Mouse (Mus musculus) thymus, postnatal 25 days (tissue): Measurements from ENCODE around the gene Atp5g2.
"Not testable (repeated sequence)": the region's sequence is repeated elsewhere in the genome, so short reads cannot be mapped to it uniquely, and the experiment has no call there.

ENCODE experiments used
- DNase-seq: peaks from one replicate; pipeline ENCODE4 v3.0.0; 2022

The Atp5g2 gene

DNA sequence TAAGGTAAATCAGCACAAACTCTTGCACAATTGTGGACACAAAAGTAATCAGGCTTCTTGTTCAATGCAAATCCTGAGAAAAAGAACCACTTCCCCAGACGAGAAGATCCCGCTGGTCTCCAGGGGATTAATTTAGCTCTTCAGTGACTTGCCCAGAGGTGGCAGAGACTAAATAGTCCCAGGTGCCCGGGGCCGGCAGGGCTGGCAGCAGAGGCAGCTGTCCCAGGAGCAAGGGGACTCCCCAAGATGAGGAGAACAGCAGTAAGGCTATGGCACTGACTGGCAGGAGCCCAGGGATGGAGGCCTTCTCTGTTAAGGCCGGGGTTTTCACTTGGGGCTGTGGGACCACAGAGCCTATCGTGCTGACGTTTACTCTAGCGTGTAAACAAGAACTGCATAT lies 8.3 kb downstream of the Atp5g2 start:
- no peak for DNase-seq

DNA sequence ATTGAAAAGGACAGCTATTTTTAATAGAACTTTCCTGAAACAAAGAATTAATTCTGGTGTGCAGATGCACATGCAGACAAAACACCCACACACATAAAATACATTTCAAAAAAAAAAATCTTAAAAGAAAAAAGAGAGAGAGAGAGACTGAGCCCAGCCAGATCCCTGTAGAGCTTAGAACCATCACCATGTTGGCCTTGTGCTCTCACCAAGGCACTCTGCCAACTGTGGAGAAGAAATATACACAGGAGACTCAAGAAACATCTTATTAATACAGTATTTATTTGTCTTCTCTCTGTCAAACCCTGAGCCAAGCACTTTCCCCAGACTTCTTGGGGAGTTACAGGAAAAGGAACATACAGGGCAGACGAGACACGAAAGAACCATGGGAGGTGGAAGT lies 9.6 kb downstream of the Atp5g2 start:
- not testable (repeated sequence) for DNase-seq

DNA sequence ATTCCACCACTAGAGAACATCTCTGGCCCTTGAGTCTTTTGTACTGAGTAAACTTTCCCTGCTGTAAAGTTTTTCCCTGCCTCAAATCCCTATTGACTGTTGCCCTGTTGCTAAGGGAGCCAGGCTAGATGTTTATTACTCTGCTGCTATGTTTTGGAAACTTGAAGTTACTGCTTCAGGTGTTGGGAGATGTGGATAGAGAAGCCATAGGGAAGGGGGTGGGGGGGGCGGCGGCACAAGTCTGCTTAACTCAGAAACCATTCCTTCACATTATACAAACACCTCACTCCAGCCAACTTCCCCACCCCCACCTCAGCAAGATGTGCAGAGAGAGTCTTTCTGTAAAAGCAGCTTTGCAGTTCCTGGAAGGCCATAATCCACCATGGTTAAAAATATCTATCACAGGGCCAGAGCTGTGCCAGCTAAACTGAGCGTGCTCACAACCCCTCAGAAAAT lies 14.2 kb downstream of the Atp5g2 start:
- DNase-seq: no peak

DNA sequence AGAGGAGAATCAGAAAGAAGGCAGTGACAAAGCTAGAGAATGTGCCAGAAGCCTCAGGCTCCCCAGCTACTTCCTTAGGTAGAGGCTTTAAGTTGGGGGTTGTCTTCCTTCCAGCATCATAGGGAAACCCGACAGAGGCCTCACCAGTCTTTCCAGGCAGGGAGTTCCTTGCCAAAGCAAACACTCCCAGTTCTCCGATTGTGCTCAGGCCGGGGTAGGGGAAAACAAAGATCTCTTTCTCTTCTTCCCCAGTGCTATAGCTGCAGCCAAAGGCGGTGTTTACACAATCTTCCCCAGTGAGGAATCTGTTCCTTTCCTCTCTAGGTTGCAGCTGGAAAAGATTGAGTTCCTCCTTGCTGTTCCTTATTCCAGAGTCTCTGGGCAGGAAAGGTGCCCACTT lies 15.5 kb downstream of the Atp5g2 start:
- DNase-seq: no peak

DNA sequence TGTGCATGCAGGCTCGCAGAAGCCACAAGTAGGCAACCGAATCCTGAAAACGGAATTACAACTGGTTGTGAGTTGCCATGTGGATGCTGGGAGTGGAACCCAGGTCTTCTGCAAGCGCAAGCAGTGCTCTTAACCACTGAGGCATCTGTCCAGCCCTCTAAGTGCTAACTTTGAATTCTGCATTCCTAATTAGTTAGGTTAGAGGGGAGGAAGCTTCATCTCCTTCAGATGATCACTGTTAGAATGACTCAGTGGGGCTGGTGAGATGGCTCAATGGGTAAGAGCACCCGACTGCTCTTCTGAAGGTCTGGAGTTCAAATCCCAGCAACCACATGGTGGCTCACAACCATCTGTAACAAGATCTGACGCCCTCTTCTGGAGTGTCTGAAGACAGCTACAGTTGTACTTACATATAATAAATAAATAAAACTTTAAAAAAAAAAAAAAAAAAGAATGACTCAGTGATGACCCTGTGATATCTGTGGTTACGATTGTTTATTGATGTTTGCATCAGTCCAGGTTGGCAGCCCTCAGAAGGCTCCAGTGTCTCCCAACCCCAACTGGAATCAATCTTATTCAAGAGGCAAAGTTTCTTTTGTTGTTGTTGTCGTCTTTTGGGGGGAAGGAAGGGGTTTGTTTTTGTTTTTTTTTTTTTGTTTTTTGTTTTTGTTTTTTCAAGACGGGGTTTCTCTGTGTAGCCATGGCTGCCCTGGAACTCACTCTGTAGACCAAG lies 20.1 kb downstream of the Atp5g2 start:
- DNase-seq: not testable (repeated sequence)

DNA sequence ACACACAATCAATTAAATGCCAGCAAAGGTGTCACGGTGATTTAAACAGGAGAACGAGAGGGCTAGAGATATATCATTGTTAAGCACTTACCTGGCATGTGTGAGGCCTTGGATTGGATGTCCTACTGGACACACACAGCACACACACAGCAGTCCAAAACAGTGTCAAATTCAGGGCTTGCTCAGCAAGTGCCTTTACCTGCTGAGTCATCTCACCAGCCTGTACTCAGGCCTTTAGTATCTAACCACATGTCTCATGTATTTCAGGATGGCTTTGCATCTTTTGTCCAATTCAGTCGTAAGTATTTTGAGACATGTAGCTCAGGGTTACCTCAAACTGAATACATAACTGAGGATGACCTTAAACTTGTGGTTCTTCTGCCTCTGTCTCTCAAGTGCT lies 21.0 kb downstream of the Atp5g2 start:
- DNase-seq: no peak

DNA sequence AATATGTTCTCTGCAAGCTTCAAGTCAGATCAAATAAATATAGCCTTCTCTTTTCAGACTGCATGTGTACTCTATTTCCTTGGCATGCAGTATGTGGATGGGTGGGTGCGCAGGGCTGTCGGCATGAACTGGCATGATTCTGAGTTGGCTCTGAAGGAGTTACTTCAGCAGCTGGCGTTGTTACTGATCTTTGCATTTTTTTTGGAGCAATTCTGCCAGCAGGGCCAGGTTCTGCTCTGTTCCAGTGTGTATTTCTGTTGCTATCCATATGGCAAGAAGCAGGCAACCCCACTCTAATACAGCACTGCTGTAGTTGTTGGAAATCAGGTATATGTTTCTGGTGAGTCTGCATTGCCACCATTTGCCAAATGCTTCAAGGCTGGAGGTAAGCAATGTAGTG lies 36.3 kb downstream of the Atp5g2 start:
- no peak for DNase-seq

DNA sequence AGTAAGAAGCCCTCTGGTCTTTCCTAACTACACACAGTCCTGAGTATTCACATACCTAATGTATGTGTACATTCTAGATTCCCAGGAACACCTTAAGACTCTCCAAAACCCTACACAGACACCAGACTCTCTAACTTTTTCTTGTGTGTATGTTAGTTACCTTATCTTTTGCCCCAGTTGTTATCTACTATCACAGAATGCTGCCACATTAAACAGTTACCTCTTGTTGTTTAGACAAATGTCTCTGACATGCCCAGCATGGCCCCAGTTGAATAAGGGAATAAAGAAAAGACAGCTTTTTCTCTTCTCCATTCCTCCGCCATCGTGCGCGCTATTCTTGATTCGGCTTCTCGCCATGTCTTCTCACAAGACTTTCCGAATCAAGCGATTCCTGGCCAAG lies 37.5 kb downstream of the Atp5g2 start:
- no peak for DNase-seq

DNA sequence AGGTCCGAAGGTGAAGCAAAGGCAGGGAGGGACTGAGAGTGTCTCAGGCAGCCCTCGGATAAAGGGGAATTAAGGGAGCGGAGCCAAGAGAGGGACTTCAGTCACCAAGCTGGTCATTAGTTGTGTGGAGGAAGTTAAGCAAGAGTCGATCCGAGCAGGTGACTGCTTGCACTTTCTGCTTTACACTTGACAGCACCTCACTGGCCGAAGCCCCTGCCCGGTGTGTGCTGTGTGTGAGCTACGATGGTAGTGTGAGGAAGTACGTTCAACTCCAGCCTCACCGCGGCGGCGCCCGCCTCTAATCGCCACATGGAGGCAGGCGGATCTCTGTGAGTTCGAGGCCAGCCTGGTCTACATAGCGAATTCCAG lies 46.5 kb downstream of the Atp5g2 start:
- DNase-seq: no peak

DNA sequence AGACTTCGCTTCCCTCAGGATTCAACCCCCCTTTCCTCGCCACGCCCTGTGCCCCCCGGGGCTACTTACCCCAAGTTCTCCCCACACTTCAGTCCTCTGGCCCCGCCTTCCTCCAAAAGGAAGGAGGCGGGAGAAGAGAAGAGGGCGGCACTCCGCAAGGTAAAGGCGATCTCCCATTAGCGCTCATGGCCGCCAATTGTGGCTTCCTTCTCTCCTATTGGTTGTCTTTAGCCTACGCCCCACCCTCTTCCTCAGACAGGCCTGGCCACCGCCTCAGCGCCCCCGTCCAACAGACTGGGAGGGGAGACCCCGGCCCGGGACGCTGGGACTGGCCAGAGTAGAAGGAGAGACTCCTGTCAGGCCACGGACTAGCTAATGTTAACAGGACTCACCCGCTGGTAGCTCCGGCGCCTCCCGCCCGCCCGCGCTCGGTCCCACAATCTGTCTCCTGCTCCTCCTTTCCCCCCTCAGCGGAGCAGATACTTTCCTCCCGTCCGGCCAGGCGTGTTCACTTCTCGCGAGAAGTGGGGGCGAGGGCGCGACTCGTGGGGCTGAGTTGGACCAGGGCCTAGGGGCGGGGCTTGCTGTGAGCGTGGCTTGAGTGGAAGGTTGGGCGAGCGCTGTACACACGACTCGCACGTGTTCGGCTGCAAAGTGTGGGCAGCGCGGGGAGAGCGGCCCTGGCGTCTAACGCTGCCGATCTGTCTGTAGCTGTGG lies 47.0 kb downstream of the Atp5g2 start, which contains the start of the genes Gm28047 and Atf7:
Gm28047 (minus strand) TSS at position 98 of the 717 bp plus-strand sequence.
Atf7 (minus strand) TSS at position 495 of the 717 bp plus-strand sequence.
- peak; percentile 99 for DNase-seq

DNA sequence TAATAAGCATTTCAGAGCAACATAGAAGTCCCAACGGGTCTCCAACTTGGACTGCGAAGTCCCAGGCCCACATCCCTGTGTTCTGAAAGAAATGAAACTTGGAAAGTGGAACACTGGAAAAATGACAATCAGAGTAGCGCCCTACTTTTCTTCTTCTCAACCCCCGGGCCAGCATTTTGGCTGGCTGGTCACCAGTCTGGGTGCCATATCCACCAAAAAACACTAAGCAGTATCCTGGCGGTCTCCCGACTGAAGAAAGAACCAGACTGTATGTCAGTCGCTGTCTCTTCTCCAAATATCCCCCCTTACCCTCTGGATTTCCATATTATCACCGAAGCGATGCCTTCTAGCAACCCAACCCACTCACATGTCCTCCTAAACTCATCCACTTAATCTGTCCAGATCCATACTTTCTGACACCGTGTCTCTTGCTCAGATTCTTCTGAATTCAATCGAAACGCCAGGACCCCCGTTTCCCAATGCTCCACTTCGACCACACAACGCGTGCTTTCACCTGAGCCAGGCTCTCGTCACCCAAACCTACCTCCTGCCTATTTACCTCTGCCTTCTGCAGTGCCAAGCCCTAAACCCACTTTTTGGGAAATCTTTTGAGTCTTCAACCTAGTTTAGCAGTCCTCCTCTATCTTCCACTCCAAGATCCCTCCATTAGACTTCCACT lies 47.7 kb downstream of the Atp5g2 start:
- peak; percentile 2 for DNase-seq

DNA sequence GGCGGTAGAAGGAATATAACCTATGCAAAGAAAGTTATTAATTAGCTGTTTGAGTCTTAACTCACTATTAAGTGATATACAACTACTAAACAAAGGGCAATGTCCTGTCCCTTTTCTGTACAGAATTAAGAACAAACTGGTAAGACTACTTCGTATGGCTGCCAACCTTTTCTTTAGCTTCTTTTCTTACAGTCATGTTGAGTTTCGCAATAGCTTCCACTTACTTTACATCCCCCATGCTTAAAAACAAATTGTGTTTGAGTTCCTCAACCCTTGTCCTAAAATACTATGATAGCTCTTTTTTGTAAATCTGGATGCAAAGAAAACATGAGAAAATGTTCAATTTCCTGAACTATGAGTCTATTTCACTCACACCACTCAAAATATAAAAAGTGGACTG lies 49.0 kb downstream of the Atp5g2 start:
- DNase-seq: no peak

DNA sequence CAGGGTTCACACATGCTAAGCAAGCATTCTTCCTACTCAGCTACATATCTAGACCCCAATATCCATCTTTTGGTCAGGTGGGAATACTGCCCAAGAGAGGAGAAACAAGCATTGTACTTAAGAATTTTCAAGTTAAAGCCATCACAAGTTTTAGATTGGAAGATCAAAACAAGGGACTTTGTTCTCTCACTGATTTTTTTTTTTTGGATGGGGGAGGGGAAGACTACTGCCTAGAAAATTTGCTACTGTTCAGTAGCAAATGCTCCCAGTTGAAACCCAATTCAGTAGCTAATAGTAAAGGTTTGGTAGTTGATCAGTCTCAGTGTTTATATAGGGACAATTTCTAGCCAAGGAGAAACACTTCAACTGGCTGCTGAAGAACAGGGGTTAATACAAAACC lies 49.6 kb downstream of the Atp5g2 start:
- DNase-seq: no peak

DNA sequence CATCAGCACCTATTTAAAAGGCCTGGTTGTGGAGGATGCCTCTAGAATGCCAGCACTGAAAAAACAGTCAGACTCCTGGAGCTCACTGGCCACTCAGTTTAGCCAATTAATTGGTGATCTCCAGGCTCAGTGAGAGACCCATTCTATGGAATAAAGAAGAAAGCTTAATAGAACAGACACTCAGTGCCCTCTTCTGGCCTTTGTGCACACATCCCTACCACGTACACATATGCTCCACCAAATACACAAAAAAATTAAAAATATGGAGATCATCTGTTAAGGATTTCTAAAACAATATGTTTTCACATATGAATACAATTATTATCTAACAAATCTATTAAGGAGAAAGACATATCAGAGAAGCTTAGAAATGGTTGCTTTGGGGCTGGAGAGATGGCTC lies 51.4 kb downstream of the Atp5g2 start:
- DNase-seq: no peak

DNA sequence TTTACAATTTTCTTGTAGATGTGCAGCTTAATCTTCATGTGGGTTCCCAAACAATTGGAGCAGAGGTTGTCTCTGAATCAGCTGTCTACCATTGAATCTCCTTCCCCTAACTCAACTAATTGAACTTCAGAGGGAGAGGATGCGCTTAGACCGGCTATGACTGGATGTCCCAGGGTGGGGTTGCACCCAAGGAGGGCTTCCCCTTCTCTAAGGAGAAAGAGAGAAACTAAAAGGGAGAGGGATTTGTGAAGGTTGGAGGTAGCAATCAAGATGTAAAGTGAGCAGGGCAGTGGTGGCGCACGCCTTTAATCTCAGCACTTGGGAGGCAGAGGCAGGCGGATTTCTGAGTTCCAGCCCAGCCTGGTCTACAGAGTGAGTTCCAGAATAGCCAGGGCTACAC lies 52.7 kb downstream of the Atp5g2 start:
- DNase-seq: no peak

DNA sequence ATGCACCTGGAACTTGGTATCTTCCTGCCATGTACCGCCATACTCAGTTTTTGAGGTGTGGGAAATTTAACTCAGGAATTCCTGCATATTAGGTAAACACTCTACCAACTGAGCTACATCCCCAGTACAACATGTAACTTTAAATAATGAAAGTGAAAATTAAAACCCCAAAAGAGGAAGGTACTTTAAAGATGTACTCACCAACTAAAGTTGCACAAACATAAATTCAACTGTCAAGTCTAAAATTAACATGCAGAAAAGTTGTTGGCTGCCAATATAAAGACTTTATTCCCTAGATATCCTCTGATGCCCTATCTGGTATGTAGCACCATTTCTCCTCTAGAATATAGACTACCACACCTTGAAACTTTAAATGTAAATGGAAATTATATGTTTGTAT lies 54.5 kb downstream of the Atp5g2 start:
- no peak for DNase-seq

DNA sequence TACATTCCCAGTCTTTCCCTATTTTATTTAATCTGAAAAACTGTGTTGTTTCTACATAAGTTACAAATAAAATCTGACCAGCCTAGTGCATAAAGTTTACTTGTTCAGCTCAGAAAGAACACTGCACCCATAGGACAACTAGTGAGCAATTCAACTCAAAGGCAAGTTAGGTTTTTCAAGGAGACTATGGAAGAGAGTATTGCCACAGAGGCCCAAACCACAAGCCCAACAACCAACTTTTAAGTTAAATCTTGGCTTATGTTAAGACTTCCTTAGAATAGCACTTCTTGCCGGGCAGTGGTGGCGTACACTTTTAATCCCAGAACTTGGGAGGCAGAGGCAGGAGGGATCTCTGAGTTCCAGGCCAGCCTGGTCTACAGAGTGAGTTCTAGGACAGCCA lies 56.0 kb downstream of the Atp5g2 start:
- DNase-seq: no peak

DNA sequence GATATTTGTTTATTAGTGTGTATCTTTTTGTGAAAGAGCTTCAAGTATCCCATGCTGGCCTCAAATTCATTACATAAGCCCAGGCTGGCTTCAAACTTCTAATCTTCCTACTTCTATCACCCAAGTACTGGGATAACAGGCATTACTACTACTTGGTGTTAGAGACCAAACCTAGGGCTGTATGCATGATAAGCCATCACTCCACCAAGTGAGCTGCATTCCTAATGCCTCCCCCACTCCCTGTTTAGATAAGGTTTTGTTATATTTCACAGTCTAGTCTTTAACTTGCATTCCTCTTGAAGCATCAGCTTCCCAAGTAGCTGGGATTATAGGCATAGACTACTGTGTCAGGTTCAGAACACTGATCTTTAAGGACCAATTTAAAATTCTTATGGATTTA lies 57.9 kb downstream of the Atp5g2 start:
- no peak for DNase-seq

DNA sequence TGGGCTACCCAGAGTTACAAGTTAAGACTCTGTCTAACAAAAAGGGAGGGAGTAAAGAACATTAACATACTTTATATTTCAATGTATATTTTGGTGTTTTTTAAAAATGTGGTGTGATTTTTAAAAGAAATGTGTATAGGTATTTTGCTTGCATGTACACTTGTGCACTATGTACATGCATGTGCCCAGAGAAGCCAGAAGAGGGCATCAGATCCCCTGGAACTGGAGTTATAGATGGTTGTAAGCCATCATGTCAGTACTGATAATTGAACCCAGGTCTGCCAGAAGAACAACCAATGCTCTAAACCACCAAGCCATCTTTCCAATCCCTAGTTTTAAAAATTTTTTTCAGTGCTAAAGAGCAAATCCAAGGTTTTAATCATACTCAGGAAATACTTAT lies 59.2 kb downstream of the Atp5g2 start:
- no peak for DNase-seq
